Mouse (Mus musculus): ENCODE data around the gene 1700020D05Rik.

- TF ChIP-seq POLR2A (IDR thresholded peaks at IDR 0.05; ENCODE audit: insufficient read depth, low read depth, low read length) (peak; percentile 74), EP300 (IDR thresholded peaks at IDR 0.05; ENCODE audit: insufficient read depth, low read depth, low read length) (0 out of 2 replicates have a peak, but pooled peaks have one; percentile 14), CTCF (IDR thresholded peaks at IDR 0.05) (peak; percentile 53)
These were observed 6.7 kb upstream of the 1700020D05Rik start, which contains the start of gene Snx32 for GRCm38 (mm10) chr19:5510031-5511026.

All from heart, adult 2 months (tissue).